22 mouse cellular contexts compared by ENCODE assay signal in the genomic region with DNA sequence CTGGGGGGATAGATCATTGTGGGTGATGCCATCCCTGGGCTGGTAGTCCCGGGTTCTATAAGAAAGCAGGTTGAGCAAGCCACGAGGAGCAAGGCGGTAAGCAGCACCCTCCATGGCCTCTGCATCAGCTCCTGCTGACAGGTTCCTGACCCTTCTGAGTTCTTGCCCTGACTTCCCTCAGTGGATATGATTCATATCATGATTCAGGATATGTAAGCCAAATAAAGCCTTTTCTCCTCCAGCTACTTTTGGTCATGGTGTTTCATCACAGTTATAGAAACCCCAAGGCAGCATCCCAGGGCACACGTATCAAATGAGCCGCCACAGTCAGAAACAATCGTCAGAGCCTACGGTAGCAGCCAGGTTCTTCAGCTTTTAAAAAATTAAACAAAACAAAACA.
DNase-seq lines count a peak whose midpoint lies in the region; ATAC-seq and TF ChIP-seq lines count a peak whose summit lies in the region.
"Had no signal": no experiment of that assay in that cellular context is flagged by ENCODE, and none has a peak within 500 bp of the region (broad histone marks: within the 10 kb centered on the region; RNA-seq: fewer than 3 reads in every experiment).

No protein-coding gene starts in this region.

- no peak for TF ChIP-seq EP300 in heart, adult 2 months (IDR thresholded peaks at IDR 0.05; ENCODE audit: insufficient read depth, low read depth, low read length)

- TF ChIP-seq POLR2A in heart, adult 2 months (IDR thresholded peaks at IDR 0.05; ENCODE audit: insufficient read depth, low read depth, low read length), result no peak

- H3K4me2 ChIP-seq in heart, embryonic 13.5 days, result no peak overlapping the region
- H3K4me2 ChIP-seq: embryonic facial prominence, embryonic 13.5 days; forebrain, embryonic 12.5 days; hindbrain, embryonic 14.5 days; intestine, embryonic 15.5 days had no signal

- intact Hi-C loops in heart, adult 2 months (cut with DNase I), result no loop called here
- intact Hi-C loops in heart, postnatal 25 days (cut with DNase I), result no loop called here
- intact Hi-C loops in heart, postnatal 14 days (cut with DNase I), result no loop called here
- intact Hi-C loops in left cerebral cortex, adult 2 months (cut with DNase I), result no loop called here

- no peak overlapping the region for H3K4me3 ChIP-seq in heart, adult 2 months
- H3K4me3 ChIP-seq in heart, embryonic 13.5 days, result no peak overlapping the region
- H3K4me3 ChIP-seq in left cerebral cortex, adult 2 months, result no peak overlapping the region
- H3K4me3 ChIP-seq: embryonic facial prominence, embryonic 13.5 days; forebrain, embryonic 12.5 days; hindbrain, embryonic 10.5 days; intestine, embryonic 15.5 days had no signal

- peaks cover 4% of the 10 kb centered on the region; the same call in 1 of the 2 replicates for H3K36me3 ChIP-seq in heart, adult 2 months (ENCODE audit: control insufficient read depth, insufficient read depth, low read length)
- peaks cover 11% of the 10 kb centered on the region for H3K36me3 ChIP-seq in heart, embryonic 13.5 days
- H3K36me3 ChIP-seq: embryonic facial prominence, embryonic 13.5 days; forebrain, embryonic 12.5 days; G1E; intestine, embryonic 15.5 days had no signal

- no peak for ATAC-seq in heart, embryonic 13.5 days (ENCODE audit: extremely low read depth, insufficient number of reproducible peaks, low FRiP score, low TSS enrichment)
- ATAC-seq: CD4-positive, CD25-positive, alpha-beta regulatory T cell, adult 4 months; forebrain, embryonic 16.5 days; intestine, embryonic 15.5 days had no signal

- TF ChIP-seq CTCF in heart, adult 2 months (IDR thresholded peaks at IDR 0.05), result no peak
- TF ChIP-seq CTCF in left cerebral cortex, adult 2 months (IDR thresholded peaks at IDR 0.05), result no peak

- H3K27me3 ChIP-seq in heart, adult 2 months (ENCODE audit: control insufficient read depth, insufficient read depth, low read length), result no peaks in the 10 kb centered on the region
- no peaks in the 10 kb centered on the region for H3K27me3 ChIP-seq in heart, embryonic 13.5 days (replicated peaks)
- H3K27me3 ChIP-seq: embryonic facial prominence, embryonic 13.5 days; forebrain, embryonic 12.5 days; intestine, embryonic 15.5 days had no signal

- no peaks in the 10 kb centered on the region for H3K9me3 ChIP-seq in heart, embryonic 13.5 days
- H3K9me3 ChIP-seq: embryonic facial prominence, embryonic 13.5 days; forebrain, embryonic 12.5 days; G1E; hindbrain, embryonic 10.5 days; intestine, embryonic 15.5 days had no signal

- H3K4me1 ChIP-seq in heart, adult 2 months (ENCODE audit: control insufficient read depth, insufficient read depth, low read length), result peaks cover 5% of the 10 kb centered on the region; the same call in 1 of the 2 replicates
- H3K4me1 ChIP-seq in heart, embryonic 13.5 days, result peaks cover 63% of the 10 kb centered on the region
- H3K4me1 ChIP-seq: forebrain, embryonic 12.5 days; hindbrain, embryonic 10.5 days had no signal

- peak overlapping the region; percentile 75 for H3K27ac ChIP-seq in heart, adult 2 months
- H3K27ac ChIP-seq in heart, embryonic 13.5 days (replicated peaks), result peak overlapping the region; percentile 94
- peak overlapping the region; percentile 50 for H3K27ac ChIP-seq in left cerebral cortex, adult 2 months
- H3K27ac ChIP-seq: embryonic facial prominence, embryonic 13.5 days; forebrain, embryonic 12.5 days; hindbrain, embryonic 10.5 days; hindbrain, embryonic 14.5 days; intestine, embryonic 15.5 days had no signal

- DNase-seq in heart, adult 2 months, result no peak
- DNase-seq in heart, postnatal 25 days (ENCODE audit: low spot score), result no peak
- DNase-seq in heart, postnatal 14 days, result no peak
- DNase-seq in left cerebral cortex, adult 2 months (ENCODE audit: extremely low spot score in 1 of 2, low spot score in 2 of 2), result no peak
- no peak for DNase-seq in left cerebral cortex, adult 18-20 months (ENCODE audit: low spot score in 2 of 2)
- DNase-seq in thymus, postnatal 0 days (ENCODE audit: low spot score), result no peak
- DNase-seq: adrenal gland, postnatal 10 days; B cell, adult 2 months; cerebellum, adult 11-12 months; cerebellum, adult 9-10 months; cerebellum, postnatal 36 days; gastrocnemius, postnatal 10 days; kidney, adult 18-20 months had no signal

- H3K79me2 ChIP-seq in heart, adult 2 months (replicated peaks; ENCODE audit: control insufficient read depth, insufficient read depth, low read length), result no peaks in the 10 kb centered on the region; the same call in 1 of the 2 replicates

- WGBS in heart, adult 2 months, result 79% methylated on average over 7 of the region's 7 CpGs
- 72% methylated on average over 7 of the region's 7 CpGs for WGBS in heart, embryonic 13.5 days

- H3K9ac ChIP-seq in heart, adult 2 months (ENCODE audit: low read depth, low read length), result no peak overlapping the region
- no peak overlapping the region for H3K9ac ChIP-seq in heart, embryonic 13.5 days
- H3K9ac ChIP-seq: embryonic facial prominence, embryonic 13.5 days; forebrain, embryonic 12.5 days; hindbrain, embryonic 14.5 days; intestine, embryonic 15.5 days had no signal
